Mouse (Mus musculus) liver, embryonic 12.5 days (tissue): ENCODE results near the gene Ufsp2. TPM values are rescaled to one million over a fixed set of nuclear protein-coding genes. Genes with fewer than 3 reads are reported as not detected.

Experiments used
- ATAC-seq: fragments of 200-750 bp; cut with Nextera tagmentation; 2 replicates; pipeline ENCODE4 v1.8.0; 2017; ENCODE audit warnings: moderate number of reproducible peaks, mild to moderate bottlenecking, moderate library complexity
- H3K27ac ChIP-seq: fragments of 300-500 bp; sonication (generic); 2 replicates; pipeline ENCODE4 v1.5.1; 2016; ENCODE audit warnings: mild to moderate bottlenecking
- H3K27me3 ChIP-seq: fragments of 300-500 bp; sonication (generic); replicated peaks from 2 replicates; pipeline ENCODE4 v1.6.1; 2016; ENCODE audit warnings: mild to moderate bottlenecking, moderate library complexity
- H3K36me3 ChIP-seq: fragments of 300-500 bp; sonication (generic); 2 replicates; pipeline ENCODE4 v1.6.1; 2016; ENCODE audit warnings: mild to moderate bottlenecking, moderate library complexity
- H3K4me1 ChIP-seq: fragments of 300-500 bp; sonication (generic); 2 replicates; pipeline ENCODE4 v1.6.1; 2016
- H3K4me2 ChIP-seq: fragments of 300-500 bp; sonication (generic); 2 replicates; pipeline ENCODE4 v1.6.1; 2016; ENCODE audit warnings: mild to moderate bottlenecking, moderate library complexity
- H3K4me3 ChIP-seq: fragments of 300-500 bp; sonication (generic); 2 replicates; pipeline ENCODE4 v1.5.1; 2016; ENCODE audit warnings: mild to moderate bottlenecking, moderate library complexity
- H3K9ac ChIP-seq: fragments of 300-500 bp; sonication (generic); 2 replicates; pipeline ENCODE4 v1.6.1; 2016; ENCODE audit warnings: mild to moderate bottlenecking, moderate library complexity
- H3K9me3 ChIP-seq: fragments of 300-500 bp; sonication (generic); replicated peaks from 2 replicates; pipeline ENCODE4 v1.6.1; 2016; ENCODE audit warnings: mild to moderate bottlenecking, moderate library complexity
- WGBS: fragments of 180-500 bp; shearing (Covaris S2); methylation state at CpG from one replicate; pipeline ENCODE4 v1.1.7; 2016; ENCODE audit not compliant: insufficient replicate concordance; 5-methylcytosine and 5-hydroxymethylcytosine counted together
- polyA plus RNA-seq: library from polyadenylated mRNA; unstranded; fragments of >200 nt; fragmentation: Nextera tagmentation; extraction: Ambion mirVana; gene quantifications from 2 replicates; pipeline ENCODE4 v1.2.1, GENCODE M21; 2016

Gene Ufsp2
- polyA plus RNA-seq, 1 experiment from 2014 or later = 45.4 TPM

DNA sequence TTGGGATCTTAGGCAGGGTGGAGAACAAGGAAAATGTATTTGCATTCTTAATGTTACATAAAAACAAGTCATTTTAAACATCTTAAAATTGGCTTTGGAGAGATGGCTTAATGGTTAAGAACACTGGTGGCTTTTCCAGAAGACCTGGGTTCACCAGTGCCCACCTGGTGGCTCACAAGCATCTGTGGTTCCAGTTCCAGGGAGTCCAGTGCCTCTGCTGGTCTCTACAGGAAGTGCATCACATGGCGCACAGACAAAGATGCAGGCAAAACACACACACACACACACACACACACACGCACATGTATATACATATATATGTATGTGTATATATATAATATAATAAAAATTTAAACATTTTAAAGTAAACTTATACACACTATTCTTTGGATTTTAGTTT, 18.8 kb downstream of the Ufsp2 start:
- Histone ChIP-seq H3K36me3 (peaks cover 61% of the 10 kb centered on the region), H3K4me3 (no peak overlapping the region), H3K9me3 (no peaks in the 10 kb centered on the region), H3K27me3 (no peaks in the 10 kb centered on the region), H3K27ac (no peak overlapping the region), H3K4me2 (no peak overlapping the region), H3K9ac (no peak overlapping the region), H3K4me1 (peaks cover 8% of the 10 kb centered on the region)
- no peak for ATAC-seq
- 78% methylated on average over 2 of the region's 2 CpGs for WGBS

DNA sequence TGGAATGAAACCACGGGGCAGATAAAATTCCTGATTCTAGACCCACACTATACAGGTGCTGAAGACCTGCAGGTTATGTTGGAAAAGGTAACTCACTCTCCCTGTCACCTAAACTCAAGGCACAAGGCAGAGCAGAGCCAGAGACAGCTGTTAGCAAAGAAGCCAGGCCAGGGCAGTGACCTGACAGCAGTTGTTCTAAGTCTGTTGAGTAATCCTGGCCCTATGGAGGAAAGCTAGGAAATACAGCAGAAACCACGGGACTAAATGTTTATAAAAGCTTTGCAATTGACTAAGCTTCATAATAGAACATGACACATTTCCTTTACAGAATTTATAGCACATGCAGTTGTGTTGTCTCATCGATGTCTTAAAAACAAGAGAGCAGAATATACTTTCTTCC, 20.2 kb downstream of the Ufsp2 start:
- Histone ChIP-seq H3K9me3 (no peaks in the 10 kb centered on the region), H3K4me1 (peaks cover 16% of the 10 kb centered on the region)
- 78% methylated on average over 3 of the region's 3 CpGs for WGBS

DNA sequence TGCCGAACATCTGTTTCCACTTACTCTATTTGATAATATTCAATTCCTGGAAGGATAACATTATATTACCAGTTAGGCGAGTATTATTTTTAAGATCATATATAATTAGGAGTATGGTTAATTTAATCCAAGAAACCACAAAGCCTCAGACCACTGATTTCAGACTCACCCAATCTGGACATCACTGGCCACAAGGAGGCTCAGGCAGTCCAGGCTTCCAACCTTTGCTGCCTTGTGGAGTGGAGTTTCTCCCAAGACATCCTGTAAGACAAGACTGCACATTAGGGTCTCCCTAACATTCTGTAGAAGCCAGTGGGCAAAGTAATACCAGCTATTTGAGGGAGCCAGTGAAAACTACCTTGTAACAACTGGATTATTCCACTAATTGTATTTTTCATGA, 22.9 kb downstream of the Ufsp2 start:
- H3K9me3 ChIP-seq = no peaks in the 10 kb centered on the region
- peaks cover 19% of the 10 kb centered on the region for H3K4me1 ChIP-seq
- peak overlapping the region; percentile 77 for H3K4me2 ChIP-seq
- peaks cover 36% of the 10 kb centered on the region for H3K36me3 ChIP-seq
- no peaks in the 10 kb centered on the region for H3K27me3 ChIP-seq
- H3K9ac ChIP-seq = no peak overlapping the region
- H3K4me3 ChIP-seq = no peak overlapping the region
- ATAC-seq = no peak
- 64% methylated on average over 2 of the region's 2 CpGs for WGBS
- H3K27ac ChIP-seq = no peak overlapping the region

More for the DNA sequence above, 20.2 kb downstream of the Ufsp2 start:
- Histone ChIP-seq H3K36me3 (peaks cover 53% of the 10 kb centered on the region), H3K27ac (no peak overlapping the region), H3K9ac (no peak overlapping the region), H3K4me2 (no peak overlapping the region), H3K4me3 (no peak overlapping the region), H3K27me3 (no peaks in the 10 kb centered on the region)
- ATAC-seq = no peak

DNA sequence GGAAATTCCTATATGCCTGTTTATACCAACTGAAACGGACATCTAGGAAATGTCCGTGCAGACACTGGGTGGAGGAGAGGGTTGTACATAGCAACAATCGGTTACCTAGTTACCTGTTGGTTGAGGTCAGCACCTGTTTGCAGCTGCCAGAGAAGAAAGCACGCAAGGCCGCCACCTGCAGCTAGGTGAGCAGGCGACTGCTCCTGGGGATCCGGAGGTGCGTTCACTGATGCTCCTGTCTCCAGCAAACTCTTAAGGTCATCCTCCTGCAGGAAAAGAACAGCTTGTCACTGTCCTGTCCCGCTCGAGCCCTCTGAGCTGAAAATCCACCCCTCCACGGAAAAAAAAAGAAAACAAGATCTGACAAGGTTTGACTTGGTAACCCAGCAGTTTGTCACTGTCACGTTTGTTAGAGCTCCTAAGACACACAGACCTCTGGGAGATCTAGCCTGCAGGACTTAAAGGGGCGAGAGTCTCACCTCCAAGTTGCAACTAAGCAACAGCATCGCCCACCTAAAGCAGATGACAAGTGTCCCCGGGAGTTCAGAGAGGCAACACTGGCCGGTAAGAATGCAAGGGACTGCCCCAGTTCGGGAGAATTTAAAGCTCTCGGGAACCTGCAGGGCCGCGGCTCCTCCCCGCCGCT, 23.9 kb downstream of the Ufsp2 start, which contains the start of gene Lrp2bp:
Gene Lrp2bp, plus strand, starts transcription at position 166 of the 646 bp plus-strand sequence.
- ATAC-seq = no peak
- H3K4me2 ChIP-seq = peak within 1 kb of the TSS; percentile 77
- H3K4me1 ChIP-seq = peaks cover 19% of the 10 kb centered on the region
- no peaks in the 10 kb centered on the region for H3K27me3 ChIP-seq
- no peaks in the 10 kb centered on the region for H3K9me3 ChIP-seq
- H3K27ac ChIP-seq = peak within 1 kb of the TSS; percentile 92
- WGBS = 5% methylated on average over 22 of the region's 22 CpGs
- H3K9ac ChIP-seq = peak within 1 kb of the TSS; percentile 80
- H3K36me3 ChIP-seq = peaks cover 26% of the 10 kb centered on the region
- peak within 1 kb of the TSS; percentile 71 for H3K4me3 ChIP-seq

DNA sequence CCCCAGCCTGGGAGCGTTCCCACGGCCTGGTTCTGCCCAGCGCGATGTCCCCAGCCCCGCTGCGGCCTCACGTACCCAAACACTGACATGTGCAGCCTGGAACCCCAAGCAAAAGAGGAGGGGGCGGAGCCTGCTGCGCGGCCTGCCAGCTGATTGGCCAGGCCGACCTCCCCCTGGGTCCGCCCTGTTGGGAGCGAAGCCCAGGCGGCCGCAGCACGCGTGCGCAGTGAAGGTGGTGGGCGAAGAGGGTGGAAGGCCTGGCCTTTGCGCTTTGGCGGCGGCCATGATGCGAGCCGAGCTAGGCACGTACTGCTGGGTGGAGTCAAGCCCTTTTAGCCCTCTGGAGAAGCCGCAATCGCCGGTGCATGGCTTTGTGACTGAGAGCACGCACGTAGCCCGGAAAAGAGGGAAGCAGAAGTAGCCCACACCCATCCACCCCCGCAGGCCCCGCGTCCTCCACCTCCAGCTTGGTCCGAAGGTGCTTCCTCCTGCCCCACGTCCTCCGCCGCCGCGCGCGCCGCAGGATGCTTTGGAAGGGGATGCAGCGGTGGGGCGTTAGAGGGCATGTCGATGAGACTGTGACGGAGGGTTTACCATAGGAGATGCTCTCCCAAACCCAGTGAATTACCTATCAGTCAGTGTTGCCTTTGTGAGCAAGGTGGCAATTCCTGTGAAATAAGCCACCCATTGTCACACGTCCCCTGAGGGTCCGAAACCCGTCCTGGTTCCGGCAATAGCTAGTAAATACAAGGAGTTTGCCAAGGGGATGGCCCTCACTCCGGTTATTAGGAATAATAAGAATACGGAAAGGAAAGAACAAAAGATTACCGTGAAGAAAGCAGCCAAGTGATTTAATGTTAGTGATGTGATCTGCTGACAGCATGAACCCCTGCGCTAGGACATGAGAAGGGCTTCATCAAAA, 24.7 kb downstream of the Ufsp2 start:
- ATAC-seq = peak; percentile 99
- no peaks in the 10 kb centered on the region for H3K9me3 ChIP-seq
- peak overlapping the region; percentile 80 for H3K9ac ChIP-seq
- H3K27me3 ChIP-seq = no peaks in the 10 kb centered on the region
- H3K4me2 ChIP-seq = peak overlapping the region; percentile 77
- peak overlapping the region; percentile 92 for H3K27ac ChIP-seq
- H3K36me3 ChIP-seq = peaks cover 25% of the 10 kb centered on the region
- 7% methylated on average over 55 of the region's 55 CpGs for WGBS
- H3K4me1 ChIP-seq = peaks cover 19% of the 10 kb centered on the region
- peak overlapping the region; percentile 71 for H3K4me3 ChIP-seq

DNA sequence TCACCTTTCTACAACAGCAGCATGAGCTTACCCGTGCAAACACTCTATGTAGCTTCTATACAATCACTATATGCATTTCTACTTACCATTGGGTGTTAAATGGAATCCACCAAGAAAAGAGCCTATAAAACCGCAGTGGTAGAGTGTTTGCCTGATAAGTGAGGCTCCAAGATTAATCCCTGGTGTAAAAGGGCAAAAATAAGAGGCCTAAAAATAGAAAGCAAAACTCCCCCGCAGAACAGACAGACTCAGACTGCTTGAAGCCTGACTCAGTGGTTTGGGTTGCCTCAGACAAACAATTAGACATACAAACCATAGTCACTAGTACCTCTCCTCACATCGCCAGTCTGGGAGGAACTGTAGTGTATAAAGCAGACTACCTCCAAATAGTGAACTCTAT, 30.3 kb downstream of the Ufsp2 start, which contains the start of gene Ankrd37:
Gene Ankrd37, minus strand, starts transcription at position 112 of the 400 bp plus-strand sequence.
- whole genome bisulfite sequencing = 39% methylated on average over 4 of the region's 4 CpGs
- no peak within 1 kb of the TSS for H3K4me3 ChIP-seq
- no peak within 1 kb of the TSS for H3K27ac ChIP-seq
- no peak within 1 kb of the TSS for H3K9ac ChIP-seq
- no peak for ATAC-seq
- H3K36me3 ChIP-seq = no peaks in the 10 kb centered on the region
- H3K4me1 ChIP-seq = peaks cover 10% of the 10 kb centered on the region
- H3K4me2 ChIP-seq = no peak within 1 kb of the TSS
- no peaks in the 10 kb centered on the region for H3K27me3 ChIP-seq
- no peaks in the 10 kb centered on the region for H3K9me3 ChIP-seq

DNA sequence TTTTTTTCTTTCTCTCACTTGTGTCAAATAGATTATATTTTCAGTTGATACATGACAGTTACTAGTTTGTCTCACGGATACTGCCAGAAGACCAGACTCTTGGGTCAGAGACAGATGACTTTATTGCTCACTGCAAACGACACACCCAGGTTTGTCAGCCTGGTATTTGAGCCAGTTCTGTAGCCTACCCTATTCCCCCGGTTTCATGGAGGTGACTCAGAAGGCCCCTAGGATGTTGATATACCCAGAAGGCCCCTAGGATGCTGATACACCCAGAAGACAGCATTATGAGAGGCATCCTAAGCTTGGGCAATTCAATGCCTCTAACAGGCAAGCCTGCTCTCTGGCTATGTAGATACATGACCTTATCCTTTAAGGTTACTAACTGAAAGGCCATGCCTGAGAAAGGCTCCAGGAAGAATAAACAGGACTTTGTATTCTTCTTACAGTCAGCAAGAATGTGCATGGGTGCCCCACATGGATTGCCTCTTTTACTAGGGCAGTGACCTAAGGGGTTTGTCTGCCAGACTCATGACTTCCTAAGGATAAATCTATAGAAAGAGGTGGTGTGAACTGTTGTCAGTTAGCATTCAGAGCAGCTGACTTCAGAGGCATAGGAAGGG, 31.8 kb downstream of the Ufsp2 start:
- no peak overlapping the region for H3K4me3 ChIP-seq
- no peaks in the 10 kb centered on the region for H3K9me3 ChIP-seq
- H3K27ac ChIP-seq = no peak overlapping the region
- ATAC-seq = no peak
- no peak overlapping the region for H3K9ac ChIP-seq
- H3K27me3 ChIP-seq = no peaks in the 10 kb centered on the region
- peaks cover 12% of the 10 kb centered on the region for H3K4me1 ChIP-seq
- no peaks in the 10 kb centered on the region for H3K36me3 ChIP-seq
- no peak overlapping the region for H3K4me2 ChIP-seq
- 62% methylated on average over 3 of the region's 3 CpGs for WGBS

DNA sequence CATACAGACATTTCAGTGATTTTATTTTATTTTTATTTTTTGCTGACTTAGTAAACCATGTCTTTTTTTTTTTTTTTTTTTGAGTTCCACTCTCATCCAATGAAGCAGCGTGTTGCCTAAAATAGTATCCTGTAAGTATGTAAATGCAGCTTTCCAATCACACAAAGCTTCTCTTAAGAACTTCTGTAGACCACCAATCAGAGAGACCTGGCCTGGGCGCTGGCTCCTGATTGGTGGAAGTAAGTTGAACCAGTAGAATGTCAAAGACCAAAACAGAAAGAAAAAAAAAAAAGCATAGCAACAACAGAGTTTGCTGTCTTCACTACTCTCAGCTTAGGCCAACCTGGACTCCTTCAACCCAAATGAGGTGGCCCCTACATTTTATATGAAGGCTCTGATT, 35.0 kb downstream of the Ufsp2 start:
- peaks cover 11% of the 10 kb centered on the region for H3K4me1 ChIP-seq
- H3K36me3 ChIP-seq = no peaks in the 10 kb centered on the region
- H3K4me3 ChIP-seq = no peak overlapping the region
- H3K4me2 ChIP-seq = peak overlapping the region; percentile 44
- H3K9me3 ChIP-seq = no peaks in the 10 kb centered on the region
- H3K27ac ChIP-seq = no peak overlapping the region
- no peaks in the 10 kb centered on the region for H3K27me3 ChIP-seq
- no peak overlapping the region for H3K9ac ChIP-seq
- no peak for ATAC-seq
- 45% methylated on average over 2 of the region's 2 CpGs for WGBS

DNA sequence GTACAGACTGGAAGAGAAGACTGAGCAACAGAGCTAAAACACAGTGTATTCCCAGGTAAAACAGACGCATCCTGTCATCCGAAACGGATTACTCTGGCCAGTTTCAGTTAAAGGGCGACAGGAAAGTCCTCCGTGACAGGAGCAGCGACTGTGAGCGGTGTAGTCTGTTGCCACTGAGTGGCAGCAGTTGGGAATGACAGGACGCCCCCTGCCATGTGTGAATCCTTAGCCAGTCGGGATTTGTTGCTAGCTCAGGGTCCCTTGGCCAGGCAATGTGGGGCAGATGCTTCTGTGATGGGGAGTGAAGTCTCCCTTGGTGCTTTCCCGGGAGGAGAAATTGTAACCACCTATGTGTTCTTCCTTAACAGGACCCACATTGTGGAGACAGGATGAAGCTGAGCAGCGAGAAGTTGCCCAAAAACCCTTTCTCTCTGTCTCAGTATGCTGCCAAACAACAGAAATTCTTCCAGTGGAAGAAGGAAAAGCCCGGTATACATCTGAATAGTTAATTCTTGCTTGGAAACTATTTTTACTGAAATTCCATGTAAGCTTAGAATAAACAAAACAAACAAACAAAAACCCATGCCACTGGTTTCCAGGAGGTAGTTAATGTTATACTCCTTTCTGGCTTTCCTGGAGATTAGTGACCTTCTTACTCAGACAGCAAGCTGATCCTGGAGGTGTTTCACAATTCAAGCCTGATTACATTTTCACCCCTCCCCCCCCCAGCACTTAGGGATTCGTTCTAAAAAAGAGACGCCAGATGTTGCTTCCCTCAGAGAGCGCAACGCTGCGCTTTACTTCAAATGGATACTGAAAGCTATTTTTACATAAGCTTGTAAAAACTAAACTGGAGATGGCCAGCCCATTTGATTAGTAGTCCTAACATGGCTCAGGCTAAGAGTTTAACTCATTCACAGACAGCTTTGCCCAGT, 35.7 kb downstream of the Ufsp2 start:
- WGBS = 17% methylated on average over 17 of the region's 17 CpGs
- no peaks in the 10 kb centered on the region for H3K9me3 ChIP-seq
- peak overlapping the region; percentile 44 for H3K4me2 ChIP-seq
- H3K27ac ChIP-seq = no peak overlapping the region
- no peaks in the 10 kb centered on the region for H3K27me3 ChIP-seq
- no peak overlapping the region for H3K4me3 ChIP-seq
- no peak for ATAC-seq
- no peaks in the 10 kb centered on the region for H3K36me3 ChIP-seq
- H3K9ac ChIP-seq = no peak overlapping the region; the same call in 1 of the 2 replicates
- peaks cover 6% of the 10 kb centered on the region for H3K4me1 ChIP-seq

DNA sequence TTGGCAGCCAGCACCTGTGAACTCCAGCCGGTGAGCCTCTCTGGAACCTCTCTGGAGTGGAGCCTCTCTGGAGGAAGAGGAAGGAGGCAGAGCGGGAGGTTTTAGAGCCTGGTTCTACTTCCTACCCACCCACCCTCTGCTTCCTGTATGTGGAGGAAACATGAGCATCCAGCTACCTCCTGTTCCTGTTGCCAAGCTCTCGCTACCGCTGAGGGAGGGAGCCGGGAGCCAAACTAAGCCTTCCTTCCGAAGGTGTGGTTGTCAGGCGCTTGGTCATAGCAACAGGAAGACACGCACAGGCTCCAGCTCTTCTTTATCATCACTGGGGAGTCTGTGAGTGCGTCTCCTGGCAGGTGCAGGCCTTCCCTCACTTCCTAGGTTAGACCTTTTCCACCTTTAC, 46.9 kb downstream of the Ufsp2 start:
- H3K9ac ChIP-seq = no peak overlapping the region
- H3K36me3 ChIP-seq = no peaks in the 10 kb centered on the region
- WGBS = 55% methylated on average over 9 of the region's 9 CpGs
- no peak overlapping the region for H3K4me2 ChIP-seq
- no peak for ATAC-seq
- no peaks in the 10 kb centered on the region for H3K4me1 ChIP-seq
- H3K4me3 ChIP-seq = no peak overlapping the region
- H3K9me3 ChIP-seq = no peaks in the 10 kb centered on the region
- no peak overlapping the region for H3K27ac ChIP-seq
- H3K27me3 ChIP-seq = no peaks in the 10 kb centered on the region

DNA sequence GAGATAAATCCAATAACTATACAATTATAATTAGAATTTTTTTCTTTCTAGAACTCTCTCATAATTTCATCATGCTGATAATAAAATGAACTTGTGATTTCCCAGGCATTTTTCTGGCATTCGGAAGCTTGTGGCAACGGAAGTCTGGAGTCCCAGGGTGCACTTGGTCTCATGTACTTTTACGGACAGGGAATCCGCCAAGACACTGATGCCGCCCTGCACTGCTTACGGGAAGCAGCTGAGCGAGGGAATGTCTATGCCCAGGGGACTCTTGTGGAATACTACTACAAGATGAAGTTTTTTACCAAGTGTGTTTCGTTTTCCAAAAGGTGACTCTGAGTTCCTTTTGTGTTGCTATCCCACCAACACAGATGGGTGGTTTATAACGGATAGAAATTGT, 47.4 kb downstream of the Ufsp2 start:
- Histone ChIP-seq H3K9ac (no peak overlapping the region), H3K9me3 (no peaks in the 10 kb centered on the region), H3K27ac (no peak overlapping the region), H3K36me3 (no peaks in the 10 kb centered on the region), H3K4me2 (no peak overlapping the region), H3K4me3 (no peak overlapping the region), H3K27me3 (no peaks in the 10 kb centered on the region), H3K4me1 (no peaks in the 10 kb centered on the region)
- ATAC-seq = no peak
- WGBS = 84% methylated on average over 9 of the region's 9 CpGs
